Mouse (Mus musculus) pancreas, adult 10 weeks (tissue): ENCODE measurements around the gene Olfr131. TPM values are rescaled to one million over a fixed set of nuclear protein-coding genes. Genes with fewer than 3 reads are reported as not detected.

Source experiments
- polyA plus RNA-seq: library from polyadenylated mRNA; stranded (reverse); fragments of 350-450 nt; fragmentation: Illumina TruSeq; extraction: RNeasy Lipid Tissue Mini Kit (QIAGEN cat#74804); gene quantifications from one replicate; pipeline ENCODE4 v1.2.3, GENCODE M21; 2015; ENCODE audit warnings: low read depth, low replicate concordance; ENCODE audit not compliant: insufficient read depth

The Olfr131 gene
- not detected for polyA plus RNA-seq

GRCm38 (mm10) chr17:38088593-38088992 is at the start of gene Olfr131:
Gene Olfr131 (minus strand): TSS chr17:38088693.

GRCm38 (mm10) chr17:38134426-38134825 is 45.9 kb upstream of the Olfr131 start, which contains the start of gene Olfr132:
Gene Olfr132 (minus strand): TSS chr17:38134526.

GRCm38 (mm10) chr17:38063621-38064020 is 24.9 kb downstream of the Olfr131 start, which contains the start of gene Olfr130:
Gene Olfr130 (plus strand): TSS chr17:38063921.

GRCm38 (mm10) chr17:38059979-38060378 is 28.5 kb downstream of the Olfr131 start, which contains the start of gene Olfr129:
Gene Olfr129 (minus strand): TSS chr17:38060079.

Other genes starting within 250 kb of the Olfr131 start
- not detected for gene Olfr126, start 241.2 kb downstream of the Olfr131 start, polyA plus RNA-seq
- gene Olfr127, start 188.3 kb downstream of the Olfr131 start, polyA plus RNA-seq: not detected
- not detected for gene Olfr128, start 168.1 kb downstream of the Olfr131 start, polyA plus RNA-seq
- gene Olfr761, start 135.6 kb downstream of the Olfr131 start, polyA plus RNA-seq: not detected
- not detected for gene Olfr129, start 28.6 kb downstream of the Olfr131 start, polyA plus RNA-seq
- gene Olfr130, start 24.8 kb downstream of the Olfr131 start, polyA plus RNA-seq: not detected
- not detected for gene Olfr132, start 45.8 kb upstream of the Olfr131 start, polyA plus RNA-seq
- gene Olfr133, start 56.6 kb upstream of the Olfr131 start, polyA plus RNA-seq: not detected
- gene Olfr134, start 82.7 kb upstream of the Olfr131 start, polyA plus RNA-seq: not detected
- gene Olfr135, start 115.6 kb upstream of the Olfr131 start, polyA plus RNA-seq: not detected
- gene Olfr138, start 172.3 kb upstream of the Olfr131 start, polyA plus RNA-seq: not detected
- not detected for gene Olfr137, start 218.9 kb upstream of the Olfr131 start, polyA plus RNA-seq
- not detected for gene Olfr136, start 241.1 kb upstream of the Olfr131 start, polyA plus RNA-seq